Mouse (Mus musculus): Measurements from ENCODE around the gene Shpk. TPM values are rescaled to one million over a fixed set of nuclear protein-coding genes. Genes with fewer than 3 reads are reported as not detected.

Shpk gene
- 1 to 10 TPM; 1.3 to 4.8 TPM for polyA plus RNA-seq (2017; shearing (Covaris generic))

DNA sequence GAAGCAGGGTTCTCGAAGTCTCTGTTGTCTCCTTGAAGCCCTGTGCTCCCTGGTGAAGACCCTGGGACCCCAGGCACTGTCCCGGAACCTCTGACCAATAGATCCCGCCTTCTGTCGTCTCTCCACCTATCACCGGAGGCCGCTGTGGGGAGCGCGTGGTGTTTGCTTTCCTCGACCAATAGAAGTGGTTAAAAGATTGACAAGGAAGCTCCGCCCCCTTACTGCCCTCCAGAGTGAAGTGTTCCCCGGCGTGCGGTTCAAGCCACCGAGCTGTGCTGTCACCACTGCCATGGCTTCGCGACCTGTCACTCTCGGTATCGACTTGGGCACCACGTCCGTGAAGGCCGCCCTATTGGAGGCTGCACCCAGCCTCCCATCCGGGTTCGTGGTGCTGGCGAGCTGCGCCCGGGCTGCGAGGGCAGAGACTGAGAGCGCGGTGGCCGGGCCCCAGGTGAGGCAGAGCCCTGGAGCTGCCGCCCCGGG, at the start of gene Shpk:
Shpk (plus strand) TSS at position 231 of the 483 bp plus-strand sequence.
- ATAC-seq: peak; percentile 95

DNA sequence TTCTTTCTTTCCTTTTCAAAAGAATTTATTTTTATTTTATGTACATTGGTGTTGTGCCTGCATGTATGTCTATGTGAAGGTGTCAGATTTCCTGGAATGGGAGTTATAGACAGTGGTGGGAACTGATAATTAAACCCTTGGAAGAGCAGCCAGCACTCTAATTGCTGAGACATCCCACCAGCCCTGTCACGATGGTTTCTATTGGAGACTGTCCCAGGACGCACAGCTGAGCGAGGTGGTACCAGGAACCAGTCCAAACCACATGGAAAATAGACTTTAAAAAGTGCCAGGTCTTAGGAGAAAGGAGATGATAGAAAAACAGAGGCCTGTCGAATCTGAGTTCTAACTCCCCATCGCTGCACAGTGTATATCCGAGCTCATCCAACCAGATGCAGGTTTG, 44.2 kb upstream of the Shpk start:
- no peak for ATAC-seq

GRCm38 (mm10) chr11:73159957-73160810, 39.1 kb upstream of the Shpk start, which contains the start of gene P2rx5:
Gene P2rx5, plus strand, starts transcription at chr11:73160421.
- ATAC-seq: no peak

DNA sequence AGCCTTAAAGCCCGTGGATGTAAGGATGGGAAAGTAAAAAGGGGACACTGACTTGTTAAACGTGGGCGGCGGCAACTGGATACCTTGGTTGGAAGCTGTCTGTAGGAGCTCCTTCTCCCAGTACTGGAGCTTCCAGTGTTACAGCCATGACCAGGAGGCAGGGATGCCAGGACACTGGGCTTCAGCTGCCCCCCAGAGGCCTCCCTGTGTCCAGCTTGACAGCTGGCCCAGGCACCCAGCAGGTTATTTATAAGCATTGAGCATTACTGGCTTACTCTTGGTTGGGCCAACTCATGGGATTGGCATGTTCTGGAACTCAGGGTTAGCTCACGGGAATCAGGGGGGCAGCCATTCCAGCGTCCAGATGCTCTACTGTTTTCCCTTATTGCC, 38.5 kb upstream of the Shpk start:
- no peak for ATAC-seq

GRCm38 (mm10) chr11:73161616-73162015, 37.6 kb upstream of the Shpk start:
- ATAC-seq: no peak

DNA sequence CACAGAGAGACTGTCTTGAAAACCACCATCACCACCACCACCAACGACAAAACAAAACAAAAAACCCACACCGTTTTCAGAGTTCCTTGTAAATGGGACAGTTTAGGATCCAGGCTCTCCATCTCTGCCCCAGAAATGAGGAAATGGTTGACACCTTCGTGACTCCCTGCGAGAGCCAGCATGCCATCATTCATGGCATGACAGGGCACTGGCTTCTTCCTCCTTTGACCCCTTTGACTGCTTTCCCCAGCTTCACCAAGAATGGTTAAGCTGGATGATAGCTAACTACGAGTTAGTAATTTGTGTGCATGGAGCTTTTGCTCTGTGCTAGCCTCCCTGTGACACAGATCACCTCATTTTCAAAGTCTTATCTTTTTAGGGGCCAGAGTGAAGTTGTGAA, 37.0 kb upstream of the Shpk start:
- ATAC-seq: no peak

DNA sequence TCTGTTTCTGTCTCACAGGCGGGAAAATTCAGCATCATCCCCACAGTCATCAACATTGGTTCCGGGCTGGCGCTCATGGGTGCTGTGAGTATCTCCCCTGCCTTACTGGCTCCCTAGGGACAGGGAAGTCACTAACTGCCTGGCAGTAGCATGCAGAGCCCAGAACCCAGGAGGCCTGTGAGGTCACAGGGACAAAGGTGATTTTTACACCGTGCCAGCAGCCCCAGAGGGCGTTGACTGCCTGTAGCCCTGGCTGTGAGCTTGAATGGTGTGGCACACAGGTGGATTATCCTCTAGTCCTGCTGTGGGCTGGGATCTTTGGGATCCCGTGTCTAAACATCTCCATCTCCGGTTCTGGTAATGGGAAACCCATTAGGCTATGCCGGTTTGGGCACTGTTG, 31.2 kb upstream of the Shpk start:
- no peak for ATAC-seq

- ATAC-seq: no peak
Observed at GRCm38 (mm10) chr11:73168576-73168975, 30.7 kb upstream of the Shpk start.

DNA sequence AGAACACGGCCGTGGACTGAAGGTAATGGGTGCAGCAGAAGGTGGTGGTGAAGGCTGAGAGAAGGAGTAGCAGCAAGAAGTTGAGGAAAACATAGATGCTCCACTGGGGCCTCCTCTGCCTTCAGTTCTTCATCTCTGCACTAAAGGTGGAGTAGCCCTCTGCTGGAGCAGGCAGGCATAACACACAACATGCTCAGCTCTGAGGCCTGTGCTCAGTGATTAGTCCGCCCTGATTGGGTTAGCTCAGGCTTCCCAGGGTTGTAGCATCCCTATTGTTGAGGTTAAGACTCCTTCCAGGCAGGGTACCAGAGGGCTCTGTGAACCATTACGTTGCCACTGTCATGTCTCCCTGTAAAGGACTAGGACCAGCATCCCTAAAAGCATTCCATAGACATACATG, 30.0 kb upstream of the Shpk start:
- peak; percentile 68 for ATAC-seq

GRCm38 (mm10) chr11:73172186-73172585, 27.1 kb upstream of the Shpk start:
- ATAC-seq: no peak

DNA sequence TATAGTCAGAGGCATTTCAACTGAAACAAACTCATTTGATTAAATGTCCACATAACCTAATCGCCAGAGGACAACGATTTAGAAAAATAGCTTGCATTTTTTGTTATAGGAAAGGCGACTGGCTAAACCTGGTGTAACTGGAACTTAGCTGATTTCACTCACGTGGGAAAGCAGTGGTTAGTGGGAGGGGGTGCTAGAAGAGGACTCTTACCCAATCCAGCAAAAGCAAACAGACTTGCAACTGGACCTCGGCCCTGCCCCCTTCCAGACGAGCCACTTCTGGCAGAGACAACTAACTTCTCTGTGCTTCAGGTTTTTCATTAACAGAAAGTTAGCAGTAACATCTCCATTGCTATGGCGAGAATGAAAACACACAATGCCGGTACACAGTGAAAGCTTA, 23.6 kb upstream of the Shpk start:
- no peak for ATAC-seq

- no peak for ATAC-seq
Observed at GRCm38 (mm10) chr11:73176186-73176585, 23.1 kb upstream of the Shpk start.

DNA sequence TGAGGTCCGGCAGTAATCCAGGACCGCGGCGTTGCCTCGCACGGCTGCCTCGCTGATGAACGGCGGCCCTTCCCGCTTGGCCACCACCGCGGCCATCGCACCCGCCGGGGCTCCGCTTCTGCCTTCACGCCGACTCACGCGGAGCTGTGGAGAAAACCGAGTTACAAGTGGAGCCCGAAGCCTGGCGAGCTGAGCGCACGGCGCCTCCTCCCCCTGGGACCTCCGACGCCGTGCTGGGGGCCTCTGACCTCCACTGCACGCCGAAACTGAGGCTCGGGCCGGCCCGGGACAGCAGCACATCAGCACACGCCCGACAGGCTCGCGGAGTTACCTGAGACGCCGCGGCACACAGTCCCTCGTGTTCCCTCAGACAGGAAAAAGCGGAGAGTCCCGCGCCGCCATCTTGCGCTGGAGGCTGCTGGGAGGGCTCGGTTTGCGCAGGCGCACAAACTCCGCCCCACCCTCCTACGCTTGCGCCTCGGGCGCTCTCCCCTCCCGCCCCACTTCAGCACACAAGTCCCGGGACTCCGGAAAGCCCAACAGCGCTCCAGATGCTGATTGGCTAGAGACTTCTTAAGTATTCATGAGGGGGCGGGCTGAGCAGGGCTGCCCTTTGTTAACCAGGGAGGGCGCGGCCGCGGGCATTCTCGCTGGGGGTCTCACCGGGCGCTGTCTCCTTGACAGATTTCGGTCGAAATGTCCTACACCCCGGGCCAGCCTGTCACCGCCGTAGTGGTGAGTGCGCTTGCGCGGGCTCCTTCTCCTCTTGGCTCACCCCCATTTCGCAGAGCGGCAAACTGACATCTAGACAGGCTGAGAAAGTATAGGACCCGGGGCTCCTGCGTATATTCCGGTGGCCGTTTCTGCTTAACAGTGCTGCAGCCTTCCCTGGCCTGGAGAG, 22.4 kb upstream of the Shpk start, which contains the start of the genes Emc6 and Tax1bp3:
Emc6 (minus strand) TSS at position 430 of the 901 bp plus-strand sequence.
Tax1bp3 (plus strand) TSS at position 476 of the 901 bp plus-strand sequence.
- peak; percentile 98 for ATAC-seq

DNA sequence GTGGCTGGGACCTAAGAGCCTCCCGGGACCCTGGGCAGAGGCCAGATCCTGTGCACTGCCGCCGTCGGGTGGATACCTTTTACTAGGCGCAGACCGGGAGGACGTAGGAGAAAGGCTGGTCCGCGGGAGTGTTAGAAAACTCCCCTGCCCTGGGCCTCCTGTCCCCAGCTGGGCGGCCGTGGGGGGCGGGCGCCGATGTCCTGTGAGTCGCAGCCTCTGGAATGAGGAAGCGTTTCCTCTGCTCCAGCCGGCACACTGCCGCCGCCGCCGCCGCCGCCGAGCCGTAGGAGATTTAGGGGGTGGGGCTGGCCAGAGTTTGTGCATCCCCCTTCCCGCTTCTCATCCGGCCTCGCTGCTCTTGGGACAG, 21.8 kb upstream of the Shpk start:
- peak; percentile 5 for ATAC-seq

DNA sequence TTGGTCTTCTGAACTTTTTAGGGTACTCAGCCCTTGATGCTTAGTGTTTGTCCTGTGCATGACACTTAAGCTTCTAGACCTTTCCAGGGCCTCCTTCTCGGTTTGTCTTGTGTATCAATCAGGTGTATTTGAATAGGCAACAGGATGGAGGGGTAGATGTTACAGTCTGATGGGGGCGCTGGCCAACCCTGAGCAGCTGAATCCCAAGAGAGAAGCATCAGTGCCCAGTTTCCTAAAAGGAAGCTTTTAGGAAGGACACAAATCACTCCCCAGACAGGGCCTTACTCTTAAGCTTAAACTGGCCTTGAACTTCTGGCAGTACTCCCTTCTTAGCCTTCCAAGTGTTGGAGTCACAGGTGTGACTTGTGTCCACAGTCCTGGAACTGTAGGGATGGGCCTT, 21.4 kb upstream of the Shpk start:
- no peak for ATAC-seq

- ATAC-seq: no peak
Observed at GRCm38 (mm10) chr11:73185872-73186615, 13.2 kb upstream of the Shpk start.

DNA sequence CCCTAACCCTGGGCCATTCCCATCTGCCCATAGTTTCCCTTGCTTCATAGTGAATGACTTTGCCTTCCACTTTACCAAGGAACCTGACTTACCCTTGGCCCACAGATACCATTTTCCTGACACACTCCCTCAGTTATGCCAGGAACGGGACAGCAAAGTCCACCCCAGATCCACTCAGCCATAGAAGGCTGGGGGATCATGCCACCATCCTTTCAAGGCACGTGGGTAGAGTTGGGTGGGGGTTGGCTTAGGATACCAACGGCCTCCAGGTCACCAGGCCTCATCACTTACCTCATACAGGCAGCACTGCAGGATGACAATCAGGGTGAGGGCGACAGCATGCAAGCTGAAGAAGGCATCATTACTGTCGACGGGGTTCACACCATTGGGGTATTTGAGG, 12.0 kb upstream of the Shpk start:
- ATAC-seq: no peak

DNA sequence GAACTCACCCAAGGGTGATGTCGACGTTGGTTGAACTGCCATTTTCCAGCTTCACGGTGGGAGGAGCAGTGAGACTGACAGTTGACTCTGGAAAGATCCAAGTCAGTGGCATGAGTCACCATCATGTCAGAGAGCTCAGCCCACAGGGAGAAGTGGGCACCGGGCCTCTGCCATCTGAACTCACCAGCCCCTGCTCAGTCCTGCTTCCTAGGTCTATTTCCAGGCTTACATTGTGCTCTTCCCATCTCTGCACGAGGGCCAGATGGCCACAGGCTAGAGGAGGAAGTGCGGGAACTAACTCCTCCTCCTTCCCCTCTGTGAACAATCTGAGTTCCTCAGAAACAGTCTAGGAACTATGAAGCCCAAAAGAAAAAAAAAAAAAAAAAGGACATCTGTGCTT, 6.2 kb upstream of the Shpk start:
- no peak for ATAC-seq

DNA sequence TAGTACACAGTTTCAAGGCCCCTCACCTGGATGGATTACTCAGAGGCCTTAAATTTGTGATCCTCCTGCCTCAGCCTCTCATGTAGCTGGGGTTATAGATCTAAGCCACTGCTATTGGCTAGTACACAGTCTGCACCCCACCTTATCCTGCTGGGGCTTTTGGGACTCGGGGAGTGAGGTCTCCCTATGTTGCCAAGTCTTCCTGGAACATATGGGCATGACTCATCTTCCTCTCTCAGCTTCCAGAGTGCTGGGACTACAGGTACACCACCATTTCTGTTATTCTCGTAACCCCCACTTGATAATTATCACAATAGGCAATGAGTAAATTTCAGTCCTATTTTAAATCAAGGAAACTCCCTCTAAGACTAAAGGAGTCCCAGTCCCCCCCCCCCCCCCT, 4.8 kb upstream of the Shpk start:
- no peak for ATAC-seq

DNA sequence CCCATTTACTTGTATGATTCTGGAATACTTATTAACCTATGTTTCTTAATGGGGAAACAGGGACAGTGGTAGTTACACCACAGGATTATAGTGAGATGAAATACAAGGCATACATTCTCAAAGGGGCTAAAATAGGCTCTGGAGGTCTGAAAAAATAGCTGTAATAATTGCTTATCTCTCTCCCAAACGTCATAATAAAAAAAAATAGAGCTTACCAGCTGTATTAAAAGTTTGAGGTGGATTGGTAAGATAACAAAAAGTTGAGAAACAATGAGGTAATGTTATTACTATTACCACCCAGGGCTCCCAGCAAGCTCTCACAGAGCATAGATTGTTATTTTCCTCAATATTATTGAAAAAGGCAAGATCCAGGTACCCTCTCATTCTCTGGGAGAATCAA, 1.1 kb upstream of the Shpk start:
- ATAC-seq: no peak

DNA sequence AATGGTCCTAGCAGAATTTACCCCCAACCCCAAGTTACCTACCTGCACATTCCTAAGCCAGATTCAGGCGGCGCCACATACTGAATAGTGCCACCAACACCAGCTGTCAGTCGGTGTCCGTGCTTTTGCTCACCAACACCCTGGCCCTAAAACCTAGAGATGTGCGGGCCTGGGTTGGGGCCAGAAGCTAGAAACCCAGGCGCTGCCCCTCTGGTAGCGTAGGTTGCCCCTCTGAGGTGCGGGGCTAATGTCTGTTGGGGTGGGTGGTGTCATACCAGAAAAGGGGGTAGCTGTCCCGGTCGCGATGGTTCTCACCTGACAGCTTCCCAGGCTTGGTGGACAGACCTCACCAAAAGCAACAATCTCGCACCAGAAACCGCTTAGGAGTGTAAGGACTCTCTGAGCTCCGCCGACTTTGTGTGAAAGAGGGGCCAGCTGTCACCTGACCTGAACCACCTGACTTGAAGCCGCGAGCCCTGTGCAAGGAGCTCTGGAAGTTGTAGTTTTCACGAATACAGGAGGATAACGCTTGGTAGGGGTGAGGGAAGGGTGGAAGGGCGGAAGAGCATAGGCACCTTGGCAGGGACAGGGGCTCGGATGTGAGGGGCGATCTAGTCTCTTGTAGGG, 544 bp upstream of the Shpk start, which contains the start of gene Ctns:
Ctns (minus strand) TSS at position 440 of the 627 bp plus-strand sequence.
- ATAC-seq: peak; percentile 86

GRCm38 (mm10) chr11:73199879-73200278, 619 bp downstream of the Shpk start:
- peak; percentile 32 for ATAC-seq
